Mouse (Mus musculus): ENCODE measurements around the gene Gm28372. TPM values are rescaled to one million over a fixed set of nuclear protein-coding genes. Genes with fewer than 3 reads are reported as not detected.

Gm28372 gene
- total RNA-seq (2012; rRNA removed) (not detected in 2 replicates), polyA plus RNA-seq (2012; ENCODE audit: insufficient read depth in 1 of 2, insufficient read length in 2 of 2, low read depth in 1 of 2, low replicate concordance in 2 of 2, missing spikeins in 1 of 2) (not detected)

GRCm38 (mm10) chr2:130404939-130405338, at the start of gene Gm28372, which contains the start of gene 1700020A23Rik:
Gm28372 (plus strand) TSS chr2:130405239.
1700020A23Rik (plus strand) TSS chr2:130405259.
- DNase-seq (ENCODE audit: low read depth, low spot score), result no peak
- Histone ChIP-seq H3K27me3 (ENCODE audit: control insufficient read depth in 1 of 2, insufficient read depth in 2 of 2, low read length in 2 of 2) (0 out of 4 replicates have a peak, but pooled peaks cover 0 to 2% of the 10 kb centered on the region in 2 experiments), H3K79me2 (ENCODE audit: control insufficient read depth, insufficient read depth, low read length, poor library complexity) (no peaks in the 10 kb centered on the region), H3K36me3 (ENCODE audit: control insufficient read depth in 1 of 2, insufficient read depth in 2 of 2, low read length in 2 of 2) (no peaks in the 10 kb centered on the region), H3K4me3 (ENCODE audit: control insufficient read depth in 1 of 2, insufficient read depth in 1 of 2, low read depth in 2 of 2, low read length in 2 of 2) (no peak within 1 kb of the TSS), H3K9me3 (replicated peaks; ENCODE audit: insufficient read depth, low read length) (no peaks in the 10 kb centered on the region), H3K27ac (ENCODE audit: control insufficient read depth, low read depth, low read length) (no peak within 1 kb of the TSS), H3K9ac (ENCODE audit: control insufficient read depth, low read depth, low read length, poor library complexity, severe bottlenecking) (no peak within 1 kb of the TSS), H3K4me1 (ENCODE audit: control insufficient read depth in 1 of 2, insufficient read depth in 2 of 2, low read length in 2 of 2) (peaks cover 0 to 3% of the 10 kb centered on the region in 2 experiments; a peak in 2 of 4 replicates)
- TF ChIP-seq E2F4 (IDR thresholded peaks at IDR 0.05; ENCODE audit: borderline replicate concordance, low read depth, low read length) (no peak), MAFK (IDR thresholded peaks at IDR 0.05; ENCODE audit: borderline replicate concordance, low read depth, low read length) (no peak), TAL1 (IDR thresholded peaks at IDR 0.05; ENCODE audit: low read length) (no peak), ZNF384 (IDR thresholded peaks at IDR 0.05; ENCODE audit: low read depth, low read length) (no peak), CHD2 (IDR thresholded peaks at IDR 0.05; ENCODE audit: low read length) (no peak), EP300 (IDR thresholded peaks at IDR 0.05; ENCODE audit: low read depth in 1 of 2, low read length in 2 of 2) (no peak), CHD1 (IDR thresholded peaks at IDR 0.05; ENCODE audit: low read depth, low read length) (no peak), UBTF (IDR thresholded peaks at IDR 0.05; ENCODE audit: borderline replicate concordance, insufficient read depth, low read depth, low read length) (no peak), MEF2A (IDR thresholded peaks at IDR 0.05; ENCODE audit: extremely low read depth, insufficient replicate concordance, low read depth, low read length, poor library complexity, severe bottlenecking) (no peak)

- peak; percentile 62 for TF ChIP-seq MXI1 (IDR thresholded peaks at IDR 0.05; ENCODE audit: low read depth, low read length)
- peak; percentile 82 for TF ChIP-seq ETS1 (IDR thresholded peaks at IDR 0.05; ENCODE audit: low read depth, low read length)
- TF ChIP-seq TBP (IDR thresholded peaks at IDR 0.05; ENCODE audit: low read depth, low read length), result no peak
- peak; percentile 84; the same call in 1 of the 2 replicates for TF ChIP-seq MAZ (IDR thresholded peaks at IDR 0.05; ENCODE audit: low read depth, low read length)
- peak; percentile 41; the same call in 1 of the 2 replicates for TF ChIP-seq MYC (IDR thresholded peaks at IDR 0.05; ENCODE audit: low read depth, low read length)
- TF ChIP-seq ZC3H11A (IDR thresholded peaks at IDR 0.05; ENCODE audit: low read depth, low read length), result no peak
- TF ChIP-seq RCOR1 (IDR thresholded peaks at IDR 0.05; ENCODE audit: low read depth, low read length), result peak; percentile 92
- TF ChIP-seq SIN3A (IDR thresholded peaks at IDR 0.05; ENCODE audit: low read length), result peak; percentile 70
- peak; percentile 75 for TF ChIP-seq TCF12 (IDR thresholded peaks at IDR 0.05; ENCODE audit: low read depth, low read length)
- peak; percentile 65; the same call in 1 of the 2 replicates for TF ChIP-seq BHLHE40 (IDR thresholded peaks at IDR 0.05; ENCODE audit: borderline replicate concordance, low read depth, low read length)
- no peak for TF ChIP-seq E2F4 (IDR thresholded peaks at IDR 0.05; ENCODE audit: borderline replicate concordance, low read depth, low read length)
- peak; percentile 79 to 87 for TF ChIP-seq EP300 (IDR thresholded peaks at IDR 0.05; ENCODE audit: low read depth in 1 of 2, low read length in 2 of 2)
- TF ChIP-seq RAD21 (IDR thresholded peaks at IDR 0.05; ENCODE audit: low read depth, low read length), result no peak
- peak; percentile 91 for TF ChIP-seq GATA1 (IDR thresholded peaks at IDR 0.05; ENCODE audit: low read depth, low read length)
- TF ChIP-seq ZNF384 (IDR thresholded peaks at IDR 0.05; ENCODE audit: low read depth, low read length), result 0 out of 2 replicates have a peak, but pooled peaks have one; percentile 13
- peak; percentile 56; the same call in 1 of the 2 replicates for TF ChIP-seq MAX (IDR thresholded peaks at IDR 0.05; ENCODE audit: low read length)
- H3K36me3 ChIP-seq (ENCODE audit: control insufficient read depth in 1 of 2, insufficient read depth in 2 of 2, low read length in 2 of 2), result peaks cover 0 to 10% of the 10 kb centered on the region in 2 experiments; a peak in 2 of 4 replicates
- no peaks in the 10 kb centered on the region for H3K9me3 ChIP-seq (replicated peaks; ENCODE audit: insufficient read depth, low read length)
- H3K9ac ChIP-seq (ENCODE audit: control insufficient read depth, low read depth, low read length, poor library complexity, severe bottlenecking), result no peak overlapping the region
- H3K4me1 ChIP-seq (ENCODE audit: control insufficient read depth in 1 of 2, insufficient read depth in 2 of 2, low read length in 2 of 2), result peaks cover 0 to 15% of the 10 kb centered on the region in 2 experiments; a peak in 2 of 4 replicates
- no peaks in the 10 kb centered on the region for H3K79me2 ChIP-seq (ENCODE audit: control insufficient read depth, insufficient read depth, low read length, poor library complexity)
- no peaks in the 10 kb centered on the region for H3K27me3 ChIP-seq (ENCODE audit: control insufficient read depth in 1 of 2, insufficient read depth in 2 of 2, low read length in 2 of 2)
- no peak overlapping the region for H3K4me3 ChIP-seq (ENCODE audit: control insufficient read depth in 1 of 2, insufficient read depth in 1 of 2, low read depth in 2 of 2, low read length in 2 of 2)
- no peak overlapping the region for H3K27ac ChIP-seq (ENCODE audit: control insufficient read depth, low read depth, low read length)
- DNase-seq (ENCODE audit: low read depth, low spot score), result peak; percentile 56
Measured at GRCm38 (mm10) chr2:130357551-130357950, 47.5 kb upstream of the Gm28372 start.
